Mouse (Mus musculus) CD4-positive, CD25-positive, alpha-beta regulatory T cell, adult 9 weeks (primary cell): ENCODE results near the gene Rtca. TPM values are rescaled to one million over a fixed set of nuclear protein-coding genes. Genes with fewer than 3 reads are reported as not detected.

Experiments
- polyA plus RNA-seq: library from polyadenylated mRNA; unstranded; fragments of 100-300 nt; shearing (Covaris generic); gene quantifications from one replicate; pipeline ENCODE4 v1.2.1, GENCODE M21; 2017

The Rtca gene
- 29.4 TPM for polyA plus RNA-seq

DNA sequence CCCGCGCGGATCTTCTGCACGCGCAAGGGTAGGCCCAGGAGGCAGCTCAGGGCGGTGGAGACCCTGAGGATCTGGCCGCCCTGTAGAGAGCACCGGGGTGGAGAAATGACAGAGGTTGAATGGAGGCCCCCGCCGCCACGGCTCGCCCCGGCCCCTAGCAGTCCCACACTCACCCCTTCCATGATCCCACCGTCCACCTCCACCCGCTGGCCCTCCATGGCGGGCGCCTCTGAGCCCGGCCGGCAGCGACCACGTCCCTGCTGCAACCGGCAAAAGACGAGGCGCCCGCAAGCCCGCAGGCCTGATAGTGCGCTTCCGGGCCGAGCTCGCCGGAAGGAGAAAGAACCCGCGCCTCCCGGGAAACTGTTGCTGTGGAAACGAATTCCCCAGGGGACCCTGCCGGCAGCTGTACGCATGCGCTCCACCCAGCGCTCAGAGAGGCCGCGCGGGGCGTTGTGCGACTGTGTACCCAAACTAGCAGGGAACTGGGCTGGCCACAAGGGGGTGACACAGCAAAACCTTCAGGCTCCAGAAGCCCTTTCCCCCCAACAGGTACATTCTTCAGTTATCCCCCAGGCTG lies at the start of gene Rtca:
Gene Rtca, minus strand, starts transcription at position 437 of the 580 bp plus-strand sequence.

DNA sequence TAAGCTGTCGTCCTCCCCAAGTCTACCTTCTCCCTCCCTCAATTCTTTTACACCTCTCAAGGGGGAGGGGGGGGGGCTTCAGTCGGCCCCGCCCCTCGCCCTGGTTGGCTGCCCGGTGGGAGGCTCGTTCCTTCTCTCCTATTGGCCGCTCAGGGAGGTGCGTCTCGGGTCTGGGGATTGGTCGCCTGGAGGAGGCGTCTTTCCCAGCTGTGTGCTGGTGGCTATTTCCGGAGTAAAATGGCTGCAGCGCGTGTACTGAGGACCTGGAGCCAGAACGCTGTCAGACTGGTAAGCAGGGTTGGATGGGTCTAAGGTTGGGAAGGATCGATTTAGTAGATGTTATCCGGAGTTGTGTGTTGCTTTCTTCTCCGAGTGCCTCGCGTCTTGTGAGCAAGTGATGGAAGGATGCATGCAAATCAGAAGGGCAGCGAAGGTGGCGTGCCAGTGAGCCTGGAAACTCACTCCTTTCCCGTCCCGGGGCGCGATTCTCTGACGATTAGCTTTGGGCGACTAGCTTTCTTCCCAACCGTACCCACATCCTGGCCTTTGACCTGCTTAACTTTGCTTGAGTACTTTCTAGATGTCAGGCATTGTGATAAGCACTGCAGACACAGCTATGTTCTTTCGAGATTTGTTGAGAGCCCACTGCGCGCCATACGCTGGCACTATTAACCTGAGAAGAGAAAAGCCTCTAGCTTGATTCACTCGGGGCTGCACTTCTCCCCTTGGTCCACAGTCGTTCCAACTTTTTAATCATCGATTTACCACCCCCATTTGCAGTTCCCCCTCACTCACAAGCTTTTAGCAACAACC lies 5.1 kb upstream of the Rtca start, which contains the start of gene Dbt:
Gene Dbt, plus strand, starts transcription at position 167 of the 813 bp plus-strand sequence.

Other genes starting within 250 kb of the Rtca start
- gene Cdc14a, start 84.2 kb downstream of the Rtca start, polyA plus RNA-seq = 13.5 TPM
- 19.2 TPM for gene Dbt, start 4.9 kb upstream of the Rtca start, polyA plus RNA-seq
- 0.96 TPM for gene Lrrc39, start 54.8 kb upstream of the Rtca start, polyA plus RNA-seq
- gene Sass6, start 86.8 kb upstream of the Rtca start, polyA plus RNA-seq = 7.5 TPM
- 51.7 TPM for gene Trmt13, start 106.4 kb upstream of the Rtca start, polyA plus RNA-seq
- 50.1 TPM for gene Mfsd14a, start 154.5 kb upstream of the Rtca start, polyA plus RNA-seq
- gene Gm43191, start 173.1 kb upstream of the Rtca start, polyA plus RNA-seq = not detected
- gene Slc35a3, start 204.6 kb upstream of the Rtca start, polyA plus RNA-seq = 5.0 TPM